Mouse (Mus musculus) cerebellum, adult 9-10 months (tissue): Measurements from ENCODE around the gene Bri3.
"Not testable (repeated sequence)": the region's sequence is repeated elsewhere in the genome, so short reads cannot be mapped to it uniquely, and the experiment has no call there.

Experiments
- DNase-seq: peaks from one replicate; pipeline ENCODE4 v3.0.0; 2022

Bri3 gene

DNA sequence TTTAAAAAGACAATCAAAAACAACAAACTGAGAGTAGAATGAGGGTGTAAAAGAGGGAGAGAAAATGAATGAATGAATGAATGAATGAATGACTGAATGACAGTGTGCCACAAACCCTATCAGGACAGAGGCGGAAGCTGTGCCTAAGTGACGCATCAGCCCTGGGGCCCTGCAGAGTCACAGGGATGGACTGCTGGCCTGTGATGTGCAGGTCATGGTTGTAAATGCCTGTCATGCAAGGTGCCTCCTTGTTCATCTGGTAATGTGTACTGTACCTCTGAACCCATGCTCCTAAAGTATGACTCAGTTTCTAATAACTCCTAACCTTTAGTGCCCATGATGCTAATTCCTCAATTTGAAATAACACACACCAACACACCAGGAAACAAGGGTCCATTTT is 58.8 kb downstream of the Bri3 start:
- no peak for DNase-seq

GRCm38 (mm10) chr5:144308929-144309328 is 64.7 kb downstream of the Bri3 start:
- DNase-seq, result no peak

DNA sequence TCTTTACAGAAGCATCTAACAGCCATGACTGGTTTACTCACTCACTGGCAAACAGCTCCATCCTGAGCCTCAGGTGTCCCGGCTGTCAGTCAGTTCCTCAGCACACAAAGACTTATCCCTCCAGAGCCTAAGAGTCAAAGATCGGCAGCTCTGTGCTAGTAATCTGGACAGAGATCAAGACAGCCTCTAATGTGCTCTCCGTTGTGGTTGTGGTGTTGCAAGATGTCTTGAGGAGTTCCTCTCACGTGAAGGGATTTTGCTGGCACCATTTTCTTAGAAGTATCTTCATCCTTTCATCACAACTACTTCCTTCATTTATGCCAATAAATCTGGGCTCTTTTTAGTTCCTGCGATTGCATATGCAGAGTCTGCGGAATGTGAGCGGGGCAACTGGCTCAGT is 67.9 kb downstream of the Bri3 start:
- no peak for DNase-seq

DNA sequence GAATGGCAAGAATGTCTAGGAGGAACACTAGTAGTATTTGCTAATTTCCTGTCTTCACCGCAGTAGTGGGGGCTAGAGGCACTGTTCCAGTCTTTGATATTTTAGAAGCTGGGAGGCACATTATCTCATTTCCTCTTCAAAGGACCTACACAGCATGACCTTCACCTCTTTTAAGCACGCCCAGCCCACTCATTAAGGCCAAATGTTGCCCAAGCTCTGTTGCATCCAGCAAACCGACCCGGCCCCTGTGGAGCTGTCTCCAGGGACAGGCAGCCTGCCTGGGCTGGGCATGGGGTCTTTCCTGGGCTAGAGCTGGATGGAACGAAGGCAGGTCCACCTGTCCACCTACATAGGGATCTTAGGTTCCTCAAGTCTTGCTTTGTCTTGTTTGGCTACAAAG is 69.1 kb downstream of the Bri3 start:
- DNase-seq, result no peak

DNA sequence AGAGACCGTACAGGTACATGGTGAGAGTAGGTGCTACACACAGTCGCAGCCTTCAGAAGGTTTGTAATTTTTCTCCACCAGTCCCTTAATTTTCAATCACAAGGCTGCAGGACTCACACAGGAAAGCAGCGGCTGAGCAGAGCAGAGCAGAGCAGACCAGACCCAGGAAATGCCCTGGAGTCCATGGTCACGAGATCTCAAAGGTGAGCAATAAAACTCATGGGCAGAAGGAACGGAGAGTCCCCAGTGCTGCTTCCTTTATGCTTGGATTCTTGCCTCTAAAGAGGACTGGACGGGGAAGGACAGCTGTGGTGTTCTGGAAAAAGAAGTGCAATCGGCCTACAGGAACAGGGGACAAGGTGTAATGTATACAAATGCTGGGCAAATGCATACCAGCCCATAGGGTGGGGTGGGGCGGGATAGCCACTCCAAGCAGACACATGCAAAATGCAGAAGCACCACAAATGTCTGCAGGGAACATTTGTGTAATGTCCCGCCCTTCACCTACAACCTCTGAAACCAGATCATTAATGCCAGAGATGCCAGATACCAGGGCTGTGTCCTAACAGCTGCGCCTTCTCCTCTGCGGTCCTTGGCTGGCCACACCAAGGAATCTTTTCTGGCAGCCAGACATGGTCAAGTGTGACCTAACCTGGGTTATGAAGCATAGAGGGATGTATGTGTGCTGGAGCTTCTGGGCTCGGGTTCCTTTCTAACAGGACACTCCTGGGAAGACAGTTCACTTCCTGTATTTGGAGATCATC is 70.7 kb downstream of the Bri3 start:
- DNase-seq, result no peak

DNA sequence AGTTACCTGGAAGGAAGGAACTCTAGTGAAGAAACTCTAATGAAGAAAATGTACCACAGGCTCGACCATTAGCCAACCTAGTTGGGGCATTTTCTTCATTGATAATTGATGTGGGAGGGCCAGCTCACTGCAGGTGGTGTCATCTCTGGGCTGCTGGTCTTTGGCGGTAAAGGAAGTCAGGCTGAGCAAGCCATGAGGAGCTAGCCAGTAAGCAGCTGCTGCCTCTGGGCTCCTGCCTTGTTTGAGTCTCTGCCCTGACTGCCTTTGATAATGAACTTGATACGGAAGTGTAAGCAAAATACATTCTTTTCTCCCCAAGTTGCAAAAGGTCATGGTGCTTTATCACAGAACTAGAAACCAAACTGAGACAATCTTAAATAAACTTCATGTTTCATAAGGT is 72.2 kb downstream of the Bri3 start:
- DNase-seq, result no peak

DNA sequence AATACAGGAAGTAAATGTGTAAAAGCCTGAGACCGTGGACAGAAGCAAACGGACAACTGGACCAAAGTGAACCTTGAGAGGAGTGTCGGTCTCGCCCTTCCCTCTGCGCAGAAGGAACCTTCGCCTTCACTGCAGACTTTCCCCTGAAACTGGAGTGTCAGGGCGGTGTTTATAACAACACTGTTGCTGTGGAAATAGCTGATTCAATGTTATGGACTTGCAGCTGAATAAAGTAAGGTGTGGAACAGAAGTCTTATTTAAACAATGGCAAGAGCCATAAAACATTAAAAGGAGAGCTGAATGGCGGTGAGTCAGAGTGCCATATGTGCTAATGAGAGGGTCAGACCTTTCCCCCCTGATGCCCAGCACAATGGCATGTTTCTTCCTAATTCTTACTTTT is 73.2 kb downstream of the Bri3 start:
- no peak for DNase-seq

DNA sequence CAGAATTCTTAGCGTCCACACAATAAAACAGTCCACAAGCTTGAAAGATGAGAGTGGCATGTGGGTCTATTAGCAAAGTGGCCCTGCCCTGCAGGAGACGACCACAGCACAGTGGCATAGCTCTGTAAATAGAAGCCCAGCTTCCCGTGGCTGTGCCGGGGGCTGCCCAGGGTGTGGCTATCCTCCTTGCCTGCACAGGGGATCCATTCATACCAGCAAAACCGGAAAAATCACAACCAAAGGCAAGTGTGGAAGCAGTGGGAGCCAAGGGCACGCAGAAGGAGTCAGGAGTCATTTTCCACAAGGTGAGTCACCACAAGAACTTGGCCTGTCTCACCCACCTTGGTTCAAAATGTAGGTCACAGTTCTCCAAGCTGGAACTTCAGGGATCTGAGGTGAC is 74.0 kb downstream of the Bri3 start:
- no peak for DNase-seq

DNA sequence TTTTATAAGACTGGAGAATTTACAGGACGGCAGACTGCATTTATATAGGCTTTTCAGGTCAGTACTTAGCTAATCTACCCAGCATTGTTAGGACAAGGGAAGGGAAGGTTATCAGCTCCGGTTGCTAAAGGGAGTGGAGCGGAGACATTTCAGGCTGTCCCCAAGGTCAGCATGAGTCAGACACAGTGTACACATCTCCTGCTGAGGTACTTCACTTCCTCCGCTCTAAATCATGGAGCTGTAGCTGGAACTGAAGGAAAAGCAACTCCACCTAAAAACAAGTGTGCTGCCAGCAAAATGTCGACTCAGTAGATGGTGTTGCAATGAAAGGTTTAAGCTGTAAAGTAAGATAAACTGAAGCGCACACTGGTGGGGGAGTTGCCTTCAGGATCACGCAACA is 77.4 kb downstream of the Bri3 start:
- no peak for DNase-seq

GRCm38 (mm10) chr5:144322717-144323116 is 78.5 kb downstream of the Bri3 start:
- DNase-seq, result no peak

- no peak for DNase-seq
Measured at GRCm38 (mm10) chr5:144334010-144334409, 89.8 kb downstream of the Bri3 start.

DNA sequence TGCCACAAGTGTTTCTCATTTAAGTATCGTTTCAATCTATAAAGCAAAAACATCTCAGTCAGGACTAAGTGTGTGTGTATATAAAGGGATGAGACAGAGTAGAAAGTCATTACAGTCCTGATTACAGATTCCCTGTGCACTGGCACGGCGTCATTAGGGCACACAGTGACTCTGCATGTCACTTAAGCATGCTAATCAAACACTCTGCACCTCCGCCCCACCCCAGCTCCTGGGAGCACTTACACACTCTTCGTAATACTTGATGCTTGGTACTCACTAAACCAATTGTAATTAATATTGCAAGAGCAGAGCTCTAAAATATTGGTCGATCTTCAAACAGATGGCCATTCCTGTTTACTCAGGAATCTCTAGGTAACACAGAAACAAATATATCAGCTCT is 91.1 kb downstream of the Bri3 start:
- not testable (repeated sequence) for DNase-seq

GRCm38 (mm10) chr5:144338787-144339186 is 94.5 kb downstream of the Bri3 start:
- no peak for DNase-seq

GRCm38 (mm10) chr5:144341085-144341484 is 96.8 kb downstream of the Bri3 start:
- no peak for DNase-seq

GRCm38 (mm10) chr5:144344592-144344991 is 100.4 kb downstream of the Bri3 start:
- no peak for DNase-seq

- DNase-seq, result no peak
Measured at GRCm38 (mm10) chr5:144351185-144351584, 106.9 kb downstream of the Bri3 start.

GRCm38 (mm10) chr5:144352250-144353047 is 108.2 kb downstream of the Bri3 start:
- DNase-seq, result no peak

- DNase-seq, result no peak
Measured at GRCm38 (mm10) chr5:144356776-144357455, 112.7 kb downstream of the Bri3 start.

DNA sequence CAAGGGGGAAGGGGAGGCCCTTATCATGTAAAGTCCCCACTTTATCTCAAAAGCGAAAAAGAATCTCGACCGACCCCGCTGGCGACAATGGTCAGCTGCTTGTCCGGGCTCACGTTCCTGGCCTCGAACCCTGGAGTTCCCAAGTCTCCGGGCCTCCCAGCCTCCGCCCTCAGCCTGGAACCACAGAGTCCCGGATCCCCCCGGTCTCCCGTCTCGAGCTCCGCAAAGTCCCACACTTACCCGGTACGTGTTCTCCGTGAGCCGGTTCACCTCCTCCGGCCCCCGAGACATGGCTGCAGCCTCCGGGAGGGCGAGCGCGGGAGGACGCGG is 113.3 kb downstream of the Bri3 start:
- DNase-seq, result no peak

DNA sequence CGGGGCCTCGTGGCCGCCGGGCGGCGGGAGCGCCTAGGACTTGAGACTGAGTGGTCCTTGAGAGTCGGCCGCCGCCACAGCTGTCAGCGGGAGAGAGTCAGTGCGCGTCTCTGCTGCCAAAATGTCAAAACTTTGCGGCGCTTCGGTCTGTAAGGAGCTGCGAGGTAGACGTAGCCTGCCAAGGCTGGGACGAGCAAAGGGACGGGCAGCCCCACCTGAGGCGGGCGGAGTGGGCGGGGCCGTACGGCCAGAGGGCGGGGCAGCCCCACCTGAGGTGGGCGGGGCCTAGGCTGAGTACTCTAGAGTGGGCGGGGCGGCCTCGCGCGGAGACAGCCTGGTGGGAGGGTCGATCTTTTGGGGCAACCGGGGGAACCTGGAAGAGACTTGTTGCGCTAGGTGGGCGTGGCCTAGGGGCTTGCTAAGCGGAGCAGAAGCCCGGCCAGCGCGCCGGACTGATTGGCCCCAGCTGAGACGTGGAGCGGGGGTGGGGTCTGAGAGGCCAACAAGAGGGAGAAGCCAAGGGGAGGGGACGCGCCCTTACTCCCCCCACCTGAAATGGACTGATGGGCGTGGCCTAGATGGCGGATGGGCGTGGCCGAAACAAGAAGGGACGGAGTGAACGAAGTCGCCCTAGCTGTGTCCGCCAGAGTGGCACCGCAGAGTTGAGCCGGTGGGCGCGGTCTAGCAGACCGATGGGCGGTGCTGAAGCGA is 113.8 kb downstream of the Bri3 start, which contains the start of gene Baiap2l1:
Gene Baiap2l1 (minus strand): TSS at position 232 of the 711 bp plus-strand sequence.
- DNase-seq, result peak; percentile 23

DNA sequence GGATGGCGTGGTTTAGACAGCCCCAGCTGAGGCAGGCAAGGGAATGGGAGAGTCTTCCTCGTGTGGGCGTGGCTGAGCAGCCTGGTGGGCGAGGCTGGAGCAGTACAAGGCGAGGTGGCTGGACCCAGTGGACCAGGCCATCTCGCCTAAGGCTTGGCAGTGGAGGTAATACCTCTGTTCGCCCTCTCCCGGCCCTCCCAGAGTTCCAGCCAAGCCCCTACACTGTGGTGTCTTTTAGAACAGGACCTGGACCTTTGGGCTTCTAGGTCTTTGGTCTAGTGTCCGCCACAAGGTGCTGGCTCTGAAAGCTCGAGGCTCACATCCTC is 114.3 kb downstream of the Bri3 start:
- no peak for DNase-seq

- no peak for DNase-seq
Measured at GRCm38 (mm10) chr5:144359886-144360285, 115.6 kb downstream of the Bri3 start.

- DNase-seq, result no peak
Measured at GRCm38 (mm10) chr5:144360346-144360745, 116.1 kb downstream of the Bri3 start.
